8 mouse cellular contexts compared by ENCODE assay signal in the genomic region with DNA sequence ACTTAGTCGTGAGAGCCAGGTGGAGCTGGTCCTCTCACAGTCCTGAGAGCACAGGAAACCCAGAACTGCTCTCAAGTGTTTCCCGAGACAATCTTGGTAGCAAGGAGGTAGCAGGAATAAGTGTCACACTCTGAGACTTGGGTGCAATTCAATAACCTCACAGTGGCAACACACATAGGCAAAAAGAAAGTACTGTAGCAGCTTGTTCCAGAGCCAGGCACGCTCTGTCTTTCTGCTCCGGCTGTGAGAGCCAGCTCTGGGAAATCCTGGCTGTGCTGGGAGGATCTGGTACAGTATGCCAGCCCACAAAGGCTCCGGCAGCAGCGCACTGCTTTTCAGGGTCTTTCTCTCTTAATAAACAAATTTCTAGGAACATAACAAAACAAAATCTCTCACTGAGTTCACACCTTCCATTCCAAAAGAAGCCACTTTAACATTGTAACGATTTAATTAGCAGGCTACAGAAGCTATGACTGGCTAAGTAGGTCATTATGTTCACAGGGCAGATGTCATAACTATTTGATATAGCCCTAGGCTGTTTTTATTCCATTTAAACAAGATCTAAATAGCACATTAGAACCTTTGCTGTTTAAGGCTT. TPM values are rescaled to one million over a fixed set of nuclear protein-coding genes. Genes with fewer than 3 reads are reported as not detected.
DNase-seq lines count a peak whose midpoint lies in the region; ATAC-seq and TF ChIP-seq lines count a peak whose summit lies in the region.

No protein-coding gene starts in this region.

- peak overlapping the region; percentile 90 for H3K4me3 ChIP-seq in heart, embryonic 10.5 days
- peak overlapping the region; percentile 83 for H3K4me3 ChIP-seq in heart, embryonic 11.5 days (ENCODE audit: low read depth, low read length)
- peak overlapping the region; percentile 92 for H3K4me3 ChIP-seq in left cerebral cortex, adult 2 months
- H3K4me3 ChIP-seq in myocyte = peak overlapping the region; percentile 51

- 70% methylated on average over 7 of the region's 7 CpGs for WGBS in heart, embryonic 10.5 days
- 69% methylated on average over 7 of the region's 7 CpGs for WGBS in heart, embryonic 11.5 days (ENCODE audit: insufficient replicate concordance)

- H3K4me2 ChIP-seq in heart, embryonic 11.5 days = peak overlapping the region; percentile 93
- peak overlapping the region; percentile 81 for H3K4me2 ChIP-seq in myocyte (ENCODE audit: low read depth)

- no peaks in the 10 kb centered on the region for H3K27me3 ChIP-seq in heart, embryonic 10.5 days (ENCODE audit: insufficient read depth, poor library complexity, severe bottlenecking)
- no peaks in the 10 kb centered on the region for H3K27me3 ChIP-seq in heart, embryonic 11.5 days (ENCODE audit: control insufficient read depth, insufficient read depth, low read length)
- H3K27me3 ChIP-seq in myocyte (ENCODE audit: control insufficient read depth, insufficient read depth, insufficient read length) = no peaks in the 10 kb centered on the region

- peak; percentile 71 for DNase-seq in heart, embryonic 10.5 days (ENCODE audit: low spot score)
- DNase-seq in heart, adult 8-10 months (ENCODE audit: low spot score) = no peak
- peak; percentile 21 to 39 for DNase-seq in cerebellum, postnatal 36 days
- peak; percentile 33 to 49 for DNase-seq in left cerebral cortex, adult 2 months (ENCODE audit: extremely low spot score in 1 of 2, low spot score in 2 of 2)
- no peak for DNase-seq in embryo, embryonic 10.5 days (ENCODE audit: low spot score)
- no peak for DNase-seq in urinary bladder, postnatal 14 days (ENCODE audit: low spot score)

- H3K79me2 ChIP-seq in myocyte (ENCODE audit: control insufficient read depth, insufficient read depth) = peaks cover 16% of the 10 kb centered on the region

- TF ChIP-seq POLR2A in myocyte (IDR thresholded peaks at IDR 0.05; ENCODE audit: insufficient read length, low read depth) = no peak

- H3ac ChIP-seq in myocyte (ENCODE audit: control insufficient read depth, insufficient read length) = no peak overlapping the region

- H3K9me3 ChIP-seq in heart, embryonic 10.5 days = no peaks in the 10 kb centered on the region
- H3K9me3 ChIP-seq in heart, embryonic 11.5 days (replicated peaks; ENCODE audit: control insufficient read depth, low read length) = no peaks in the 10 kb centered on the region

- peak overlapping the region; percentile 93 for H3K9ac ChIP-seq in heart, embryonic 11.5 days (ENCODE audit: low read depth, low read length)

- peaks cover 5% of the 10 kb centered on the region; the same call in 1 of the 2 replicates for H3K36me3 ChIP-seq in heart, embryonic 10.5 days
- no peaks in the 10 kb centered on the region for H3K36me3 ChIP-seq in heart, embryonic 11.5 days (ENCODE audit: control insufficient read depth, insufficient read depth, low read length)
- H3K36me3 ChIP-seq in myocyte (ENCODE audit: control insufficient read depth, insufficient read depth) = peaks cover 4% of the 10 kb centered on the region

- peaks cover 22% of the 10 kb centered on the region for H3K4me1 ChIP-seq in heart, embryonic 10.5 days
- peaks cover 12% of the 10 kb centered on the region for H3K4me1 ChIP-seq in heart, embryonic 11.5 days (ENCODE audit: control insufficient read depth, insufficient read depth, low read length)

- intact Hi-C loops in left cerebral cortex, adult 2 months (cut with DNase I) = no loop called here

- no peak for ATAC-seq in heart, embryonic 11.5 days (replicated peaks; ENCODE audit: insufficient number of reproducible peaks, low FRiP score, low TSS enrichment)

- TF ChIP-seq CTCF in left cerebral cortex, adult 2 months (IDR thresholded peaks at IDR 0.05) = no peak

- no peak overlapping the region; the same call in 1 of the 2 replicates for H3K27ac ChIP-seq in heart, embryonic 10.5 days
- no peak overlapping the region for H3K27ac ChIP-seq in heart, embryonic 11.5 days (ENCODE audit: low read depth, low read length)
- peak overlapping the region; percentile 76 for H3K27ac ChIP-seq in left cerebral cortex, adult 2 months

TF ChIP-seq in myocyte, 11 proteins besides CTCF, POLR2A, EP300 and RAD21:
- no peak for TF ChIP-seq TCF3 (IDR thresholded peaks at IDR 0.05; ENCODE audit: insufficient read length, low read depth)
- no peak for TF ChIP-seq CEBPB (IDR thresholded peaks at IDR 0.05; ENCODE audit: insufficient read depth, poor library complexity, severe bottlenecking)
- no peak for TF ChIP-seq SRF (IDR thresholded peaks at IDR 0.05; ENCODE audit: control insufficient read depth, insufficient read length, low read depth)
- TF ChIP-seq E2F4 (IDR thresholded peaks at IDR 0.05; ENCODE audit: insufficient read depth) = no peak
- no peak for TF ChIP-seq MYOD1 (IDR thresholded peaks at IDR 0.05; ENCODE audit: control insufficient read depth in 1 of 3, insufficient read length in 2 of 3, low read depth in 2 of 3)
- no peak for TF ChIP-seq USF1 (IDR thresholded peaks at IDR 0.05; ENCODE audit: low read depth)
- TF ChIP-seq MAX (IDR thresholded peaks at IDR 0.05; ENCODE audit: low read depth) = no peak
- no peak for TF ChIP-seq POLR2AphosphoS2 (IDR thresholded peaks at IDR 0.05; ENCODE audit: insufficient read length, low read depth)
- TF ChIP-seq REST (IDR thresholded peaks at IDR 0.05; ENCODE audit: insufficient read depth, insufficient read length) = no peak
- TF ChIP-seq TCF12 (IDR thresholded peaks at IDR 0.05; ENCODE audit: insufficient read depth, poor library complexity, severe bottlenecking) = no peak
- no peak for TF ChIP-seq MYOG (IDR thresholded peaks at IDR 0.05; ENCODE audit: control insufficient read depth in 1 of 3, insufficient read depth in 1 of 3, insufficient read length in 2 of 3, low read depth in 2 of 3)
TF ChIP-seq in myocyte: peak in this region for 0.

RNA-seq across cellular contexts. Expression of a gene that starts 1.5 kb away (rescaled TPM):
- 7.6 and 8.5 TPM in 2 replicates for polyA plus RNA-seq in heart, embryonic 10.5 days (2016; fragmentation: Nextera tagmentation; extraction: Ambion mirVana)
- total RNA-seq in heart, adult 8-10 months (2022) = 1 to 10 TPM; 2.1 to 3.5 (median 3.1) TPM
- polyA plus RNA-seq in heart, embryonic 11.5 days (2014; fragmentation: Nextera tagmentation; extraction: Ambion mirVana) = 10.3 and 11.0 TPM in 2 replicates
- 10 to 100 TPM; 25.4 to 26.6 TPM for total RNA-seq in left cerebral cortex, adult 2 months (2021)
- 5.4 TPM for polyA plus RNA-seq in myocyte (2012; fragmentation: generic; extraction: Trizol)

RNA-seq across cellular contexts. Expression of a gene that starts 12.1 kb away (rescaled TPM):
- polyA plus RNA-seq in heart, embryonic 10.5 days (2016; fragmentation: Nextera tagmentation; extraction: Ambion mirVana) = 9.0 and 9.9 TPM in 2 replicates
- total RNA-seq in heart, adult 8-10 months (2022) = 1 to 10 TPM; 4.2 to 6.1 (median 4.7) TPM
- polyA plus RNA-seq in heart, embryonic 11.5 days (2014; fragmentation: Nextera tagmentation; extraction: Ambion mirVana) = 9.5 and 9.6 TPM in 2 replicates
- 10 to 100 TPM; 10.4 to 12.2 TPM for total RNA-seq in left cerebral cortex, adult 2 months (2021)
- polyA plus RNA-seq in myocyte (2012; fragmentation: generic; extraction: Trizol) = 14.8 TPM

RNA-seq across cellular contexts. Expression of a gene that starts 36.9 kb away (rescaled TPM):
- polyA plus RNA-seq in heart, embryonic 10.5 days (2016; fragmentation: Nextera tagmentation; extraction: Ambion mirVana) = 0.05 and 0.20 TPM in 2 replicates
- under 1 TPM in 3 of 4 experiments, not detected in 1; 0.22 to 0.26 (median 0.25) TPM for total RNA-seq in heart, adult 8-10 months (2022)
- 0.07 and 0.40 TPM in 2 replicates for polyA plus RNA-seq in heart, embryonic 11.5 days (2014; fragmentation: Nextera tagmentation; extraction: Ambion mirVana)
- total RNA-seq in left cerebral cortex, adult 2 months (2021) = under 1 TPM; 0.12 to 0.25 TPM
- not detected for polyA plus RNA-seq in myocyte (2012; fragmentation: generic; extraction: Trizol)

Comparison
In these comparisons a context has a peak if more than half of its experiments do, and no peak if none do; other contexts are left out.
1. DNase-seq: peak in heart, embryonic 10.5 days (single experiment), cerebellum, postnatal 36 days (2 of 2) and left cerebral cortex, adult 2 months (2 of 2); none in heart, adult 8-10 months (single experiment), embryo, embryonic 10.5 days (single experiment) and urinary bladder, postnatal 14 days (single experiment).
2. Peak in every context shown above with its lines, with median percentiles within 50 percentile points of each other: H3K4me3 ChIP-seq.